Comparison of ENCODE assay signal across 15 mouse cellular contexts in genomic region chr7:25651281-25651680, GRCm38 (mm10). TPM values are rescaled to one million over a fixed set of nuclear protein-coding genes. Genes with fewer than 3 reads are reported as not detected.
DNase-seq lines count a peak whose midpoint lies in the region; ATAC-seq and TF ChIP-seq lines count a peak whose summit lies in the region.
"Had no signal": no experiment of that assay in that cellular context is flagged by ENCODE, and none has a peak within 500 bp of the region (broad histone marks: within the 10 kb centered on the region; RNA-seq: fewer than 3 reads in every experiment).

No protein-coding gene starts in this region.

- H3K36me3 ChIP-seq in lung, postnatal 0 days (ENCODE audit: insufficient read depth, low read length), result no peaks in the 10 kb centered on the region
- 0 out of 2 replicates have a peak, but pooled peaks cover 4% of the 10 kb centered on the region for H3K36me3 ChIP-seq in midbrain, embryonic 14.5 days (ENCODE audit: control insufficient read depth, insufficient read depth, low read length)

- H3K9me3 ChIP-seq in lung, postnatal 0 days (ENCODE audit: low read length), result no peaks in the 10 kb centered on the region
- no peaks in the 10 kb centered on the region for H3K9me3 ChIP-seq in midbrain, embryonic 14.5 days (ENCODE audit: control insufficient read depth, low read length)
- H3K9me3 ChIP-seq: embryonic facial prominence, embryonic 15.5 days; heart, embryonic 15.5 days; limb, embryonic 15.5 days had no signal

- H3K4me2 ChIP-seq in lung, postnatal 0 days (replicated peaks; ENCODE audit: low read depth, low read length), result no peak overlapping the region
- no peak overlapping the region for H3K4me2 ChIP-seq in midbrain, embryonic 14.5 days (ENCODE audit: low read length)
- H3K4me2 ChIP-seq: embryonic facial prominence, embryonic 15.5 days; heart, embryonic 15.5 days; limb, embryonic 15.5 days had no signal

- H3K27ac ChIP-seq in lung, postnatal 0 days (ENCODE audit: low read length), result no peak overlapping the region
- peak overlapping the region; percentile 90 for H3K27ac ChIP-seq in bone marrow macrophage, adult 2 months (ENCODE audit: insufficient read depth, low read depth, low read length)
- no peak overlapping the region for H3K27ac ChIP-seq in midbrain, embryonic 14.5 days (replicated peaks; ENCODE audit: low read depth, low read length)
- H3K27ac ChIP-seq: embryonic facial prominence, embryonic 15.5 days; heart, embryonic 15.5 days; limb, embryonic 15.5 days had no signal

- H3K9ac ChIP-seq in lung, postnatal 0 days (replicated peaks; ENCODE audit: low read depth), result no peak overlapping the region
- no peak overlapping the region for H3K9ac ChIP-seq in midbrain, embryonic 14.5 days (replicated peaks; ENCODE audit: low read length)
- H3K9ac ChIP-seq: embryonic facial prominence, embryonic 15.5 days; heart, embryonic 15.5 days; limb, embryonic 15.5 days had no signal

- 81% methylated on average over 8 of the region's 8 CpGs for WGBS in lung, postnatal 0 days
- WGBS in midbrain, embryonic 14.5 days, result 93% methylated on average over 8 of the region's 8 CpGs

- TF ChIP-seq POLR2A in bone marrow macrophage, adult 2 months (IDR thresholded peaks at IDR 0.05; ENCODE audit: borderline replicate concordance, low read depth, low read length), result no peak

- no peak overlapping the region for H3K4me3 ChIP-seq in lung, postnatal 0 days (ENCODE audit: low read depth, low read length)
- H3K4me3 ChIP-seq in bone marrow macrophage, adult 2 months (ENCODE audit: insufficient read depth, low read length), result peak overlapping the region; percentile 19
- no peak overlapping the region for H3K4me3 ChIP-seq in midbrain, embryonic 14.5 days (replicated peaks; ENCODE audit: low read depth, low read length)
- H3K4me3 ChIP-seq: embryonic facial prominence, embryonic 15.5 days; heart, embryonic 15.5 days; limb, embryonic 15.5 days had no signal

- peak; percentile 26 for DNase-seq in lung, postnatal 0 days (ENCODE audit: low spot score)
- DNase-seq in lung, postnatal 14 days, result no peak
- peak; percentile 47 for DNase-seq in lung, postnatal 36 days
- DNase-seq in thymus, postnatal 25 days, result peak; percentile 58
- DNase-seq in midbrain, embryonic 14.5 days, result no peak
- DNase-seq in adrenal gland, postnatal 25 days, result no peak
- no peak for DNase-seq in adrenal gland, adult (ENCODE audit: inconsistent age in 2 of 2, low spot score in 1 of 2)
- DNase-seq: kidney, adult 18-20 months; layer of hippocampus, postnatal 36 days; retina, postnatal 1 day had no signal

- no peaks in the 10 kb centered on the region for H3K27me3 ChIP-seq in lung, postnatal 0 days (replicated peaks; ENCODE audit: insufficient read depth, low read length)
- no peaks in the 10 kb centered on the region for H3K27me3 ChIP-seq in midbrain, embryonic 14.5 days (ENCODE audit: control insufficient read depth, insufficient read depth, low read length)
- H3K27me3 ChIP-seq: embryonic facial prominence, embryonic 15.5 days; heart, embryonic 15.5 days; limb, embryonic 15.5 days; Patski had no signal

- no peaks in the 10 kb centered on the region for H3K4me1 ChIP-seq in lung, postnatal 0 days (ENCODE audit: insufficient read depth, low read depth, low read length)
- H3K4me1 ChIP-seq in bone marrow macrophage, adult 2 months (ENCODE audit: control insufficient read depth, insufficient read depth, low read length), result peaks cover 33% of the 10 kb centered on the region
- 0 out of 2 replicates have a peak, but pooled peaks cover under 1% of the 10 kb centered on the region for H3K4me1 ChIP-seq in midbrain, embryonic 14.5 days (ENCODE audit: control insufficient read depth, insufficient read depth, low read length)
- H3K4me1 ChIP-seq: heart, embryonic 15.5 days had no signal

- TF ChIP-seq EP300 in lung, postnatal 0 days (IDR thresholded peaks at IDR 0.05), result no peak

- no peak for ATAC-seq in lung, postnatal 0 days
- no peak for ATAC-seq in midbrain, embryonic 14.5 days (ENCODE audit: low FRiP score, low TSS enrichment)
- ATAC-seq: Patski had no signal

- TF ChIP-seq CTCF in lung, postnatal 0 days (IDR thresholded peaks at IDR 0.05), result no peak
- TF ChIP-seq CTCF in bone marrow macrophage, adult 2 months (IDR thresholded peaks at IDR 0.05; ENCODE audit: low read depth, low read length), result peak; percentile 40

RNA-seq across cellular contexts. Expression of gene Bckdha, which starts 7.5 kb away (rescaled TPM):
- 61.8 and 71.7 TPM in 2 replicates for polyA plus RNA-seq in lung, postnatal 0 days (2015; fragmentation: Nextera tagmentation; extraction: Ambion mirVana)
- polyA plus RNA-seq in bone marrow macrophage, adult 2 months (2012; ENCODE audit: insufficient read depth, insufficient read length, missing spikeins), result 56.1 and 59.3 TPM in 2 replicates
- 40.6 and 46.3 TPM in 2 replicates for polyA plus RNA-seq in midbrain, embryonic 14.5 days (2014; fragmentation: Nextera tagmentation; extraction: Ambion mirVana)
- 180 and 185 TPM in 2 replicates for total RNA-seq in adrenal gland, postnatal 25 days (2021)

RNA-seq across cellular contexts. Expression of gene Exosc5, which starts 7.7 kb away (rescaled TPM):
- 46.7 and 49.7 TPM in 2 replicates for polyA plus RNA-seq in lung, postnatal 0 days (2015; fragmentation: Nextera tagmentation; extraction: Ambion mirVana)
- polyA plus RNA-seq in bone marrow macrophage, adult 2 months (2012; ENCODE audit: insufficient read depth, insufficient read length, missing spikeins), result 22.6 and 30.6 TPM in 2 replicates
- 38.3 and 41.3 TPM in 2 replicates for polyA plus RNA-seq in midbrain, embryonic 14.5 days (2014; fragmentation: Nextera tagmentation; extraction: Ambion mirVana)
- 47.6 and 59.4 TPM in 2 replicates for total RNA-seq in adrenal gland, postnatal 25 days (2021)

RNA-seq across cellular contexts. Expression of gene Tmem91, which starts 23.7 kb away (rescaled TPM):
- polyA plus RNA-seq in lung, postnatal 0 days (2015; fragmentation: Nextera tagmentation; extraction: Ambion mirVana), result 1.2 and 2.0 TPM in 2 replicates
- 0.87 TPM in 1 of 2 replicates, not detected in the other for polyA plus RNA-seq in bone marrow macrophage, adult 2 months (2012; ENCODE audit: insufficient read depth, insufficient read length, missing spikeins)
- 32.8 and 46.5 TPM in 2 replicates for polyA plus RNA-seq in midbrain, embryonic 14.5 days (2014; fragmentation: Nextera tagmentation; extraction: Ambion mirVana)
- 2.0 TPM in 1 of 2 replicates, not detected in the other for total RNA-seq in adrenal gland, postnatal 25 days (2021)

RNA-seq across cellular contexts. Expression of gene B3gnt8, which starts 24.8 kb away (rescaled TPM):
- 10.1 and 10.9 TPM in 2 replicates for polyA plus RNA-seq in lung, postnatal 0 days (2015; fragmentation: Nextera tagmentation; extraction: Ambion mirVana)
- 59.1 and 61.2 TPM in 2 replicates for polyA plus RNA-seq in bone marrow macrophage, adult 2 months (2012; ENCODE audit: insufficient read depth, insufficient read length, missing spikeins)
- polyA plus RNA-seq in midbrain, embryonic 14.5 days (2014; fragmentation: Nextera tagmentation; extraction: Ambion mirVana), result 0.30 and 0.50 TPM in 2 replicates
- total RNA-seq in adrenal gland, postnatal 25 days (2021), result 0.90 and 2.8 TPM in 2 replicates

RNA-seq across cellular contexts. Expression of gene B9d2, which starts 29.3 kb away (rescaled TPM):
- polyA plus RNA-seq in lung, postnatal 0 days (2015; fragmentation: Nextera tagmentation; extraction: Ambion mirVana), result 28.6 and 28.8 TPM in 2 replicates
- polyA plus RNA-seq in bone marrow macrophage, adult 2 months (2012; ENCODE audit: insufficient read depth, insufficient read length, missing spikeins), result 18.3 and 19.2 TPM in 2 replicates
- polyA plus RNA-seq in midbrain, embryonic 14.5 days (2014; fragmentation: Nextera tagmentation; extraction: Ambion mirVana), result 44.3 and 47.9 TPM in 2 replicates
- total RNA-seq in adrenal gland, postnatal 25 days (2021), result 12.7 and 20.3 TPM in 2 replicates

Comparison
In these comparisons a context has a peak if more than half of its experiments do, and no peak if none do; other contexts are left out.
1. DNase-seq: peak in lung, postnatal 0 days (single experiment), lung, postnatal 36 days (single experiment) and thymus, postnatal 25 days (single experiment); none in lung, postnatal 14 days (single experiment), midbrain, embryonic 14.5 days (single experiment), adrenal gland, postnatal 25 days (single experiment) and adrenal gland, adult (0 of 2).
2. RNA of gene Tmem91, which starts 23.7 kb away (polyA plus RNA-seq): 32.8 to 46.5 TPM in midbrain, embryonic 14.5 days; 1.2 to 2.0 TPM in lung, postnatal 0 days and 0.87 TPM in bone marrow macrophage, adult 2 months; every median in the first group is over 10 times any median in the second.